Mouse (Mus musculus): Measurements from ENCODE around the gene Gm1043.

DNA sequence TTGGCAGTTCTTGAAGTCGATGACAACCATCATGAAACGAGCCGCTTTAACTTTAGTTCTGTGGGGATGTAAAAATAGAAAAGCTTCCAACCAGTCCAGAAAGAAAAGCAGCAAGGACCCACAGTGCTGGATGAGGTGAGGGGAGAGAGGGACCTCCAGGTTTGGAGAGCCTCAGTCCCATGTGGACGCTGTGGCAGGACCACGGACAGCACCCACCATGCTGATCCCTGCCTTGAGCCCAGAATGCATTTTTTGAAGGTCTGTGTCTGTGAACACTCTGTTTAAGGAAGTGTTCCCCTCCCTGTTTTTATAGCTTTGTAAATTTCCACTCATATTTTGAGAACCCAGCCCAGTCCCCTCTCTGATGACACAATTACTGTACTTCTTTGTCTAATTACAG is 172.1 kb downstream of the Gm1043 start:
- TF ChIP-seq CTCF (IDR thresholded peaks at IDR 0.05; ENCODE audit: low read depth, low read length) (no peak), POLR2A (IDR thresholded peaks at IDR 0.05; ENCODE audit: borderline replicate concordance, low read depth, low read length) (no peak)
